ENCODE assay signal across 10 mouse cellular contexts in the genomic region with DNA sequence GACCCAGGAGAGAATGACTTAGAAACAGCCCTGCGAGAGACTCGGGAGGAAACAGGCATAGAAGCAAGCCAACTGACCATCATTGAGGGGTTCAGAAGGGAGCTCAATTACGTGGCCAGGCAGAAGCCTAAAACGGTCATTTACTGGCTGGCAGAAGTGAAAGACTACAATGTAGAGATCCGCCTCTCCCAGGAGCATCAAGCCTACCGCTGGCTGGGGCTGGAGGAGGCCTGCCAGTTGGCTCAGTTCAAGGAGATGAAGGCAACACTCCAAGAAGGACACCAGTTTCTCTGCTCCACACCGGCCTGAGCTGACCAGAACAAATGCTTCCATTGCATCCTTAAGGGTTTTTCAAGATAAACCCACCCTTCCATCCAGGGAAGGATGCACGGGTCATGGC. TPM values are rescaled to one million over a fixed set of nuclear protein-coding genes. Genes with fewer than 3 reads are reported as not detected.
A peak's percentile ranks its signal among the peaks of the same experiment; 100 is the strongest.
DNase-seq lines count a peak whose midpoint lies in the region; ATAC-seq and TF ChIP-seq lines count a peak whose summit lies in the region.
"Had no signal": no experiment of that assay in that cellular context is flagged by ENCODE, and none has a peak within 500 bp of the region (broad histone marks: within the 10 kb centered on the region; RNA-seq: fewer than 3 reads in every experiment).

No protein-coding gene starts in this region.

- no peak overlapping the region for H3K4me2 ChIP-seq in midbrain, postnatal 0 days (ENCODE audit: low read depth, low read length, poor library complexity, severe bottlenecking)
- H3K4me2 ChIP-seq in heart, embryonic 16.5 days (ENCODE audit: low read depth, low read length) = no peak overlapping the region
- H3K4me2 ChIP-seq in stomach, embryonic 15.5 days = no peak overlapping the region
- H3K4me2 ChIP-seq in forebrain, embryonic 12.5 days = no peak overlapping the region
- H3K4me2 ChIP-seq: liver, embryonic 11.5 days had no signal

- H3K4me1 ChIP-seq in midbrain, postnatal 0 days (ENCODE audit: insufficient read depth, low read length) = no peaks in the 10 kb centered on the region
- 0 out of 2 replicates have a peak, but pooled peaks cover 4% of the 10 kb centered on the region for H3K4me1 ChIP-seq in midbrain, embryonic 10.5 days
- H3K4me1 ChIP-seq in heart, embryonic 16.5 days (ENCODE audit: control insufficient read depth, insufficient read depth, low read length) = peaks cover 7% of the 10 kb centered on the region; the same call in 1 of the 2 replicates
- H3K4me1 ChIP-seq in stomach, embryonic 15.5 days = peaks cover 7% of the 10 kb centered on the region; the same call in 1 of the 2 replicates
- H3K4me1 ChIP-seq in forebrain, embryonic 12.5 days = peaks cover 2% of the 10 kb centered on the region; the same call in 1 of the 2 replicates

- no peaks in the 10 kb centered on the region for H3K9me3 ChIP-seq in midbrain, postnatal 0 days (ENCODE audit: low read length)
- H3K9me3 ChIP-seq in midbrain, embryonic 10.5 days (replicated peaks) = no peaks in the 10 kb centered on the region
- H3K9me3 ChIP-seq in heart, embryonic 16.5 days (replicated peaks; ENCODE audit: control insufficient read depth, low read length) = no peaks in the 10 kb centered on the region
- H3K9me3 ChIP-seq in stomach, embryonic 15.5 days = no peaks in the 10 kb centered on the region
- no peaks in the 10 kb centered on the region for H3K9me3 ChIP-seq in forebrain, embryonic 12.5 days

- ATAC-seq in cerebellum, adult (ENCODE audit: insufficient number of reproducible peaks, low FRiP score, low TSS enrichment) = no peak
- ATAC-seq in midbrain, postnatal 0 days (ENCODE audit: low FRiP score) = no peak
- ATAC-seq in heart, embryonic 16.5 days (replicated peaks; ENCODE audit: extremely low read depth, insufficient read depth, low FRiP score) = 0 out of 2 replicates have a peak, but pooled peaks have one; percentile 15
- ATAC-seq in stomach, embryonic 15.5 days (ENCODE audit: insufficient read depth, low FRiP score, low read depth) = no peak
- ATAC-seq in forebrain, embryonic 12.5 days (ENCODE audit: low FRiP score) = no peak

- H3K4me3 ChIP-seq in midbrain, postnatal 0 days (ENCODE audit: low read depth, low read length) = no peak overlapping the region
- H3K4me3 ChIP-seq in midbrain, embryonic 10.5 days = no peak overlapping the region
- H3K4me3 ChIP-seq in heart, embryonic 16.5 days (ENCODE audit: low read length) = no peak overlapping the region
- H3K4me3 ChIP-seq in stomach, embryonic 15.5 days (replicated peaks) = no peak overlapping the region
- no peak overlapping the region for H3K4me3 ChIP-seq in forebrain, embryonic 12.5 days (replicated peaks)

- H3K27me3 ChIP-seq in midbrain, postnatal 0 days (ENCODE audit: insufficient read depth, low read length) = no peaks in the 10 kb centered on the region
- H3K27me3 ChIP-seq in midbrain, embryonic 10.5 days (ENCODE audit: low read depth, poor library complexity, severe bottlenecking) = no peaks in the 10 kb centered on the region
- no peaks in the 10 kb centered on the region for H3K27me3 ChIP-seq in heart, embryonic 16.5 days (ENCODE audit: control insufficient read depth, insufficient read depth, low read length)
- no peaks in the 10 kb centered on the region for H3K27me3 ChIP-seq in stomach, embryonic 15.5 days (replicated peaks)
- no peaks in the 10 kb centered on the region for H3K27me3 ChIP-seq in forebrain, embryonic 12.5 days

- 76% methylated on average over 8 of the region's 8 CpGs for WGBS in midbrain, postnatal 0 days
- 88% methylated on average over 8 of the region's 8 CpGs for WGBS in midbrain, embryonic 10.5 days
- 70% methylated on average over 8 of the region's 8 CpGs for WGBS in heart, embryonic 16.5 days
- WGBS in stomach, embryonic 15.5 days = 62% methylated on average over 8 of the region's 8 CpGs
- 86% methylated on average over 8 of the region's 8 CpGs for WGBS in forebrain, embryonic 12.5 days

- 0 out of 2 replicates have a peak overlapping the region, but pooled peaks have one; percentile 59 for H3K27ac ChIP-seq in midbrain, postnatal 0 days (ENCODE audit: low read depth, low read length)
- no peak overlapping the region for H3K27ac ChIP-seq in midbrain, embryonic 10.5 days (replicated peaks)
- H3K27ac ChIP-seq in heart, embryonic 16.5 days (ENCODE audit: low read length) = peak overlapping the region; percentile 16; the same call in 1 of the 2 replicates
- H3K27ac ChIP-seq in stomach, embryonic 15.5 days = peak overlapping the region; percentile 81
- H3K27ac ChIP-seq in forebrain, embryonic 12.5 days = no peak overlapping the region

- no peak overlapping the region for H3K9ac ChIP-seq in midbrain, postnatal 0 days (replicated peaks; ENCODE audit: low read length, poor library complexity, severe bottlenecking)
- H3K9ac ChIP-seq in heart, embryonic 16.5 days (ENCODE audit: low read length) = no peak overlapping the region
- H3K9ac ChIP-seq in stomach, embryonic 15.5 days = no peak overlapping the region
- H3K9ac ChIP-seq in forebrain, embryonic 12.5 days = no peak overlapping the region

- no peak for TF ChIP-seq CTCF in midbrain, postnatal 0 days (IDR thresholded peaks at IDR 0.05)

- peaks cover 17% of the 10 kb centered on the region for H3K36me3 ChIP-seq in midbrain, postnatal 0 days (ENCODE audit: insufficient read depth, low read length)
- peaks cover 43% of the 10 kb centered on the region for H3K36me3 ChIP-seq in midbrain, embryonic 10.5 days
- H3K36me3 ChIP-seq in heart, embryonic 16.5 days (ENCODE audit: control insufficient read depth, insufficient read depth) = peaks cover 3% of the 10 kb centered on the region; the same call in 1 of the 2 replicates
- H3K36me3 ChIP-seq in stomach, embryonic 15.5 days = no peaks in the 10 kb centered on the region
- H3K36me3 ChIP-seq in forebrain, embryonic 12.5 days (replicated peaks) = peaks cover 13% of the 10 kb centered on the region; the same call in 1 of the 2 replicates

- DNase-seq in cerebellum, postnatal 14 days = peak; percentile 58 to 60
- peak; percentile 70 for DNase-seq in midbrain, postnatal 0 days (ENCODE audit: low spot score)
- no peak for DNase-seq in midbrain, embryonic 10.5 days (ENCODE audit: low spot score)
- DNase-seq in spleen, postnatal 14 days (ENCODE audit: low spot score in 2 of 2) = no peak
- DNase-seq: kidney, postnatal 4 days had no signal

RNA-seq across cellular contexts. Expression of a gene that starts 15.3 kb away (rescaled TPM):
- total RNA-seq in midbrain, postnatal 0 days (2014; rRNA removed) = 28.3 and 41.0 TPM in 2 replicates
- polyA plus RNA-seq in midbrain, postnatal 0 days (2015; fragmentation: Nextera tagmentation; extraction: Ambion mirVana) = 70.7 and 79.9 TPM in 2 replicates
- polyA plus RNA-seq in midbrain, embryonic 10.5 days (2016; fragmentation: Nextera tagmentation; extraction: Ambion mirVana) = 63.3 and 65.6 TPM in 2 replicates
- 41.6 and 41.7 TPM in 2 replicates for polyA plus RNA-seq in heart, embryonic 16.5 days (2015; fragmentation: Nextera tagmentation; extraction: Ambion mirVana)
- 48.0 and 55.7 TPM in 2 replicates for polyA plus RNA-seq in stomach, embryonic 15.5 days (2015; fragmentation: Nextera tagmentation; extraction: Ambion mirVana)
- 64.0 and 68.2 TPM in 2 replicates for polyA plus RNA-seq in forebrain, embryonic 12.5 days (2016; fragmentation: Nextera tagmentation; extraction: Ambion mirVana)

RNA-seq across cellular contexts. Expression of a gene that starts 15.6 kb away (rescaled TPM):
- total RNA-seq in midbrain, postnatal 0 days (2014; rRNA removed) = 2.7 and 4.9 TPM in 2 replicates
- 1.4 TPM in 2 replicates for polyA plus RNA-seq in midbrain, postnatal 0 days (2015; fragmentation: Nextera tagmentation; extraction: Ambion mirVana)
- polyA plus RNA-seq in midbrain, embryonic 10.5 days (2016; fragmentation: Nextera tagmentation; extraction: Ambion mirVana) = 13.5 and 15.1 TPM in 2 replicates
- 3.4 and 4.8 TPM in 2 replicates for polyA plus RNA-seq in heart, embryonic 16.5 days (2015; fragmentation: Nextera tagmentation; extraction: Ambion mirVana)
- 5.5 and 6.1 TPM in 2 replicates for polyA plus RNA-seq in stomach, embryonic 15.5 days (2015; fragmentation: Nextera tagmentation; extraction: Ambion mirVana)
- polyA plus RNA-seq in forebrain, embryonic 12.5 days (2016; fragmentation: Nextera tagmentation; extraction: Ambion mirVana) = 14.3 and 17.9 TPM in 2 replicates

RNA-seq across cellular contexts. Expression of a gene that starts 22.6 kb away (rescaled TPM):
- total RNA-seq in midbrain, postnatal 0 days (2014; rRNA removed) = 40.5 and 46.0 TPM in 2 replicates
- 15.7 and 18.1 TPM in 2 replicates for polyA plus RNA-seq in midbrain, postnatal 0 days (2015; fragmentation: Nextera tagmentation; extraction: Ambion mirVana)
- polyA plus RNA-seq in midbrain, embryonic 10.5 days (2016; fragmentation: Nextera tagmentation; extraction: Ambion mirVana) = 7.3 and 9.2 TPM in 2 replicates
- polyA plus RNA-seq in heart, embryonic 16.5 days (2015; fragmentation: Nextera tagmentation; extraction: Ambion mirVana) = 3.2 and 3.4 TPM in 2 replicates
- polyA plus RNA-seq in stomach, embryonic 15.5 days (2015; fragmentation: Nextera tagmentation; extraction: Ambion mirVana) = 5.7 and 6.4 TPM in 2 replicates
- 6.3 and 7.8 TPM in 2 replicates for polyA plus RNA-seq in forebrain, embryonic 12.5 days (2016; fragmentation: Nextera tagmentation; extraction: Ambion mirVana)

RNA-seq across cellular contexts. Expression of a gene that starts 36.9 kb away (rescaled TPM):
- 10.9 and 11.8 TPM in 2 replicates for total RNA-seq in midbrain, postnatal 0 days (2014; rRNA removed)
- polyA plus RNA-seq in midbrain, postnatal 0 days (2015; fragmentation: Nextera tagmentation; extraction: Ambion mirVana) = 18.1 and 20.7 TPM in 2 replicates
- 3.4 and 4.2 TPM in 2 replicates for polyA plus RNA-seq in midbrain, embryonic 10.5 days (2016; fragmentation: Nextera tagmentation; extraction: Ambion mirVana)
- 1.1 and 1.2 TPM in 2 replicates for polyA plus RNA-seq in heart, embryonic 16.5 days (2015; fragmentation: Nextera tagmentation; extraction: Ambion mirVana)
- polyA plus RNA-seq in stomach, embryonic 15.5 days (2015; fragmentation: Nextera tagmentation; extraction: Ambion mirVana) = 0.30 and 0.55 TPM in 2 replicates
- 7.2 and 10.5 TPM in 2 replicates for polyA plus RNA-seq in forebrain, embryonic 12.5 days (2016; fragmentation: Nextera tagmentation; extraction: Ambion mirVana)

Comparison
In these comparisons a context has a peak if more than half of its experiments do, and no peak if none do; other contexts are left out.
1. DNase-seq: peak in cerebellum, postnatal 14 days (2 of 2) and midbrain, postnatal 0 days (single experiment); none in midbrain, embryonic 10.5 days (single experiment) and spleen, postnatal 14 days (0 of 2).
2. H3K27ac ChIP-seq: peak in midbrain, postnatal 0 days (single experiment), heart, embryonic 16.5 days (single experiment) and stomach, embryonic 15.5 days (single experiment); none in midbrain, embryonic 10.5 days (single experiment) and forebrain, embryonic 12.5 days (single experiment).